Mouse (Mus musculus) MEL (cell line): ENCODE data around the gene Tatdn2. TPM values are rescaled to one million over a fixed set of nuclear protein-coding genes. Genes with fewer than 3 reads are reported as not detected.

Experiments used
- DNase-seq: peaks from one replicate; pipeline ENCODE4 v3.0.0; 2011; ENCODE audit warnings: low read depth, low spot score
- H3K27ac ChIP-seq: 2 replicates; pipeline ENCODE4 v1.5.1; 2012; ENCODE audit warnings: low read depth, mild to moderate bottlenecking, control low read depth, low read length, moderate library complexity; ENCODE audit not compliant: control insufficient read depth
- H3K27me3 ChIP-seq, 2 experiments: fragments of 150-350 bp in 1 of 2; sonication (generic) in 1 of 2; 2 replicates each; pipeline ENCODE4 v1.6.1; 2012; ENCODE audit warnings: low read length in 2 of 2, mild to moderate bottlenecking in 2 of 2, improper control_type of control experiment in 1 of 2, moderate library complexity in 1 of 2; ENCODE audit not compliant: insufficient read depth in 2 of 2, control insufficient read depth in 1 of 2
- H3K36me3 ChIP-seq, 2 experiments: 2 replicates each; pipeline ENCODE4 v1.6.1; 2012 to 2014; ENCODE audit warnings: low read length in 2 of 2, improper control_type of control experiment in 1 of 2, inconsistent platforms in 1 of 2, mild to moderate bottlenecking in 1 of 2; ENCODE audit not compliant: insufficient read depth in 2 of 2, control insufficient read depth in 1 of 2
- H3K4me1 ChIP-seq, 2 experiments: fragments of 150-350 bp in 1 of 2; sonication (generic) in 1 of 2; 2 replicates each; pipeline ENCODE4 v1.6.1; 2012; ENCODE audit warnings: low read length in 2 of 2, improper control_type of control experiment in 1 of 2, mild to moderate bottlenecking in 1 of 2; ENCODE audit not compliant: insufficient read depth in 2 of 2, control insufficient read depth in 1 of 2
- H3K4me3 ChIP-seq, 2 experiments: fragments of 150-350 bp in 1 of 2; sonication (generic) in 1 of 2; 2 replicates each; pipeline ENCODE4 v1.5.1; 2012; ENCODE audit warnings: low read depth in 2 of 2, low read length in 2 of 2, mild to moderate bottlenecking in 2 of 2, moderate library complexity in 2 of 2, control low read depth in 1 of 2, improper control_type of control experiment in 1 of 2; ENCODE audit not compliant: control insufficient read depth in 1 of 2, insufficient read depth in 1 of 2
- H3K79me2 ChIP-seq: 2 replicates; pipeline ENCODE4 v1.6.1; 2012; ENCODE audit warnings: mild to moderate bottlenecking, low read length, moderate library complexity; ENCODE audit not compliant: control insufficient read depth, poor library complexity, insufficient read depth
- H3K9ac ChIP-seq: 2 replicates; pipeline ENCODE4 v1.6.1; 2012; ENCODE audit warnings: low read depth, mild to moderate bottlenecking, control low read depth, low read length, moderate library complexity; ENCODE audit not compliant: control insufficient read depth, poor library complexity, severe bottlenecking
- H3K9me3 ChIP-seq: fragments of 150-350 bp; sonication (generic); replicated peaks from 2 replicates; pipeline ENCODE4 v1.6.1; 2012; ENCODE audit warnings: mild to moderate bottlenecking, low read length, improper control_type of control experiment, moderate library complexity; ENCODE audit not compliant: insufficient read depth
- BHLHE40 ChIP-seq: IDR thresholded peaks from 2 replicates; pipeline ENCODE4 v1.6.1; 2012; ENCODE audit warnings: low read depth, mild to moderate bottlenecking, inconsistent platforms, low read length, improper control_type of control experiment, borderline replicate concordance
- CHD1 ChIP-seq: IDR thresholded peaks from 2 replicates; pipeline ENCODE4 v1.6.1; 2012; ENCODE audit warnings: low read depth, mild to moderate bottlenecking, inconsistent platforms, low read length, improper control_type of control experiment
- CHD2 ChIP-seq: IDR thresholded peaks from 2 replicates; pipeline ENCODE4 v1.6.1; 2011; ENCODE audit warnings: low read length, improper control_type of control experiment
- CTCF ChIP-seq, 3 experiments: IDR thresholded peaks in 2 of 3; conservative IDR thresholded peaks in 1 of 3; 2 replicates each; pipeline ENCODE4 v1.5.1; 2011 to 2012; ENCODE audit warnings: low read length in 3 of 3, low read depth in 2 of 3, mild to moderate bottlenecking in 2 of 3, improper control_type of control experiment in 1 of 3, inconsistent platforms in 1 of 3, mixed read lengths in 1 of 3, moderate library complexity in 1 of 3; ENCODE audit not compliant: control insufficient read depth in 1 of 3, insufficient read depth in 1 of 3, poor library complexity in 1 of 3, severe bottlenecking in 1 of 3
- E2F4 ChIP-seq: IDR thresholded peaks from 2 replicates; pipeline ENCODE4 v1.6.1; 2011; ENCODE audit warnings: low read depth, low read length, improper control_type of control experiment, borderline replicate concordance
- ELF1 ChIP-seq: IDR thresholded peaks from 2 replicates; pipeline ENCODE4 v1.6.1; 2014; ENCODE audit warnings: low read depth, mild to moderate bottlenecking, inconsistent platforms, low read length, improper control_type of control experiment, moderate library complexity
- EP300 ChIP-seq, 2 experiments: IDR thresholded peaks; 2 replicates each; pipeline ENCODE4 v1.6.1; 2011; ENCODE audit warnings: improper control_type of control experiment in 2 of 2, low read length in 2 of 2, low read depth in 1 of 2, mild to moderate bottlenecking in 1 of 2
- ETS1 ChIP-seq: IDR thresholded peaks from 2 replicates; pipeline ENCODE4 v1.6.1; 2012; ENCODE audit warnings: low read depth, mild to moderate bottlenecking, inconsistent platforms, low read length, improper control_type of control experiment, moderate library complexity
- GATA1 ChIP-seq: IDR thresholded peaks from 2 replicates; pipeline ENCODE4 v1.6.1; 2011; ENCODE audit warnings: low read depth, low read length, improper control_type of control experiment
- HCFC1 ChIP-seq: IDR thresholded peaks from 2 replicates; pipeline ENCODE4 v1.6.1; 2012; ENCODE audit warnings: low read depth, mild to moderate bottlenecking, inconsistent platforms, low read length, improper control_type of control experiment, moderate library complexity
- JUND ChIP-seq: IDR thresholded peaks from 2 replicates; pipeline ENCODE4 v1.6.1; 2011; ENCODE audit warnings: low read depth, mild to moderate bottlenecking, improper control_type of control experiment, low read length
- MAFK ChIP-seq: IDR thresholded peaks from 2 replicates; pipeline ENCODE4 v1.6.1; 2011; ENCODE audit warnings: low read depth, mild to moderate bottlenecking, low read length, improper control_type of control experiment, borderline replicate concordance
- MAX ChIP-seq: IDR thresholded peaks from 2 replicates; pipeline ENCODE4 v1.6.1; 2011; ENCODE audit warnings: low read length, improper control_type of control experiment
- MAZ ChIP-seq: IDR thresholded peaks from 2 replicates; pipeline ENCODE4 v1.6.1; 2012; ENCODE audit warnings: low read depth, mild to moderate bottlenecking, inconsistent platforms, low read length, improper control_type of control experiment
- MXI1 ChIP-seq: IDR thresholded peaks from 2 replicates; pipeline ENCODE4 v1.6.1; 2011; ENCODE audit warnings: mild to moderate bottlenecking, low read depth, low read length, improper control_type of control experiment
- MYB ChIP-seq: IDR thresholded peaks from 2 replicates; pipeline ENCODE4 v1.6.1; 2011; ENCODE audit warnings: mild to moderate bottlenecking, low read depth, low read length, improper control_type of control experiment
- MYC ChIP-seq: IDR thresholded peaks from 2 replicates; pipeline ENCODE4 v1.6.1; 2011; ENCODE audit warnings: low read depth, mild to moderate bottlenecking, low read length, improper control_type of control experiment, moderate library complexity
- NELFE ChIP-seq: IDR thresholded peaks from 2 replicates; pipeline ENCODE4 v1.6.1; 2011; ENCODE audit warnings: low read depth, low read length, improper control_type of control experiment
- NRF1 ChIP-seq: IDR thresholded peaks from 2 replicates; pipeline ENCODE4 v1.6.1; 2014; ENCODE audit warnings: low read depth, mild to moderate bottlenecking, inconsistent platforms, low read length, improper control_type of control experiment, moderate library complexity; ENCODE audit not compliant: poor library complexity, insufficient read depth, severe bottlenecking
- POLR2A ChIP-seq, 2 experiments: IDR thresholded peaks; 2 replicates each; pipeline ENCODE4 v1.6.1; 2011 to 2012; ENCODE audit warnings: low read length in 2 of 2, mild to moderate bottlenecking in 2 of 2, control low read depth in 1 of 2, improper control_type of control experiment in 1 of 2, low read depth in 1 of 2, moderate library complexity in 1 of 2; ENCODE audit not compliant: control insufficient read depth in 1 of 2, insufficient read depth in 1 of 2, poor library complexity in 1 of 2
- POLR2AphosphoS2 ChIP-seq: IDR thresholded peaks from 2 replicates; pipeline ENCODE4 v1.6.1; 2011; ENCODE audit warnings: low read length, improper control_type of control experiment
- POLR2AphosphoS5 ChIP-seq: IDR thresholded peaks from 2 replicates; pipeline ENCODE4 v1.6.1; 2012; ENCODE audit warnings: low read depth, borderline replicate concordance, mild to moderate bottlenecking, inconsistent platforms, low read length, moderate library complexity, mixed read lengths
- RAD21 ChIP-seq: IDR thresholded peaks from 2 replicates; pipeline ENCODE4 v1.6.1; 2011; ENCODE audit warnings: mild to moderate bottlenecking, low read depth, low read length, improper control_type of control experiment
- RCOR1 ChIP-seq: IDR thresholded peaks from 2 replicates; pipeline ENCODE4 v1.6.1; 2012; ENCODE audit warnings: low read depth, mild to moderate bottlenecking, inconsistent platforms, low read length, improper control_type of control experiment
- SIN3A ChIP-seq: IDR thresholded peaks from 2 replicates; pipeline ENCODE4 v1.6.1; 2012; ENCODE audit warnings: low read length, improper control_type of control experiment, inconsistent platforms
- SMC3 ChIP-seq: IDR thresholded peaks from 2 replicates; pipeline ENCODE4 v1.6.1; 2011; ENCODE audit warnings: low read depth, low read length, improper control_type of control experiment
- TBP ChIP-seq: IDR thresholded peaks from 2 replicates; pipeline ENCODE4 v1.8.0; 2011; ENCODE audit warnings: low read depth, low read length, improper control_type of control experiment
- TCF12 ChIP-seq: IDR thresholded peaks from 2 replicates; pipeline ENCODE4 v1.6.1; 2014; ENCODE audit warnings: low read depth, mild to moderate bottlenecking, inconsistent platforms, low read length, improper control_type of control experiment, moderate library complexity
- UBTF ChIP-seq: IDR thresholded peaks from 2 replicates; pipeline ENCODE4 v1.6.1; 2012; ENCODE audit warnings: low read depth, mild to moderate bottlenecking, inconsistent platforms, low read length, improper control_type of control experiment, moderate library complexity, borderline replicate concordance; ENCODE audit not compliant: insufficient read depth
- USF1 ChIP-seq: IDR thresholded peaks from 2 replicates; pipeline ENCODE4 v1.6.1; 2014; ENCODE audit warnings: low read depth, mild to moderate bottlenecking, inconsistent platforms, low read length, improper control_type of control experiment, moderate library complexity
- USF2 ChIP-seq, 2 experiments: IDR thresholded peaks; 2 replicates each; pipeline ENCODE4 v1.6.1; 2011 to 2012; ENCODE audit warnings: improper control_type of control experiment in 2 of 2, low read length in 2 of 2, borderline replicate concordance in 1 of 2, inconsistent platforms in 1 of 2, low read depth in 1 of 2, mild to moderate bottlenecking in 1 of 2; ENCODE audit not compliant: insufficient read depth in 1 of 2
- ZKSCAN1 ChIP-seq: IDR thresholded peaks from 2 replicates; pipeline ENCODE4 v1.6.1; 2012; ENCODE audit warnings: low read depth, mild to moderate bottlenecking, inconsistent platforms, low read length, improper control_type of control experiment, moderate library complexity
- ZMIZ1 ChIP-seq: IDR thresholded peaks from 2 replicates; pipeline ENCODE4 v1.6.1; 2012; ENCODE audit warnings: low read depth, mild to moderate bottlenecking, inconsistent platforms, low read length, improper control_type of control experiment, moderate library complexity
- ZNF384 ChIP-seq: IDR thresholded peaks from 2 replicates; pipeline ENCODE4 v1.6.1; 2012; ENCODE audit warnings: low read depth, mild to moderate bottlenecking, inconsistent platforms, low read length, improper control_type of control experiment
- polyA plus RNA-seq, 2 experiments: library from polyadenylated mRNA; stranded (reverse) in 1 of 2; unstranded in 1 of 2; fragments of >175 nt in 1 of 2; fragments of >200 nt in 1 of 2; gene quantifications; 2 replicates each; pipeline versions ENCODE4 v1.2.1 to v1.2.4; 2012; ENCODE audit warnings: low replicate concordance in 2 of 2, low read depth in 1 of 2; ENCODE audit not compliant: insufficient read length in 2 of 2, insufficient read depth in 1 of 2, missing spikeins in 1 of 2
- total RNA-seq: library from RNA; depleted of rRNA; stranded (reverse); fragments of 300-350 nt; gene quantifications from 2 replicates; pipeline ENCODE4 v1.2.3, GENCODE M21; 2012; rRNA removed

Gene Tatdn2
- total RNA-seq (111 and 136 TPM in 2 replicates), polyA plus RNA-seq (100 to 1,000 TPM; 102 to 121 TPM)

- Histone ChIP-seq H3K4me1 (peaks cover 28 to 49% of the 10 kb centered on the region in 2 experiments), H3K9me3 (no peaks in the 10 kb centered on the region), H3K27ac (peak within 1 kb of the TSS; percentile 99), H3K4me3 (peak within 1 kb of the TSS; percentile 78 to 89), H3K36me3 (peaks cover 22 to 62% of the 10 kb centered on the region in 2 experiments), H3K79me2 (peaks cover 56% of the 10 kb centered on the region), H3K9ac (peak within 1 kb of the TSS; percentile 96), H3K27me3 (no peaks in the 10 kb centered on the region)
- peak; percentile 99 for DNase-seq
- no peak; the same call in 1 of the 2 replicates for TF ChIP-seq CHD1
- peak; percentile 93 for TF ChIP-seq BHLHE40
- TF ChIP-seq POLR2AphosphoS2 = peak; percentile 83
- TF ChIP-seq RCOR1 = peak; percentile 30; the same call in 1 of the 2 replicates
- no peak for TF ChIP-seq MAFK
- peak; percentile 99 for TF ChIP-seq ZNF384
- 0 out of 2 replicates have a peak, but pooled peaks have one; percentile 1 for TF ChIP-seq ELF1
- TF ChIP-seq ZKSCAN1 = peak; percentile 61; the same call in 1 of the 2 replicates
- TF ChIP-seq EP300 (IDR thresholded peaks at IDR 0.05; ENCODE audit: low read depth in 1 of 2, low read length in 2 of 2) = peak; percentile 62 to 84; a peak in 3 of 4 replicates
- 0 out of 6 replicates have a peak, but pooled peaks of 1 of the 3 experiments have one; percentile 12 for TF ChIP-seq CTCF (IDR thresholded peaks at IDR 0.05 in 2 of 3, conservative IDR thresholded peaks at IDR 0.05 in 1 of 3; ENCODE audit: control insufficient read depth in 1 of 3, insufficient read depth in 1 of 3, low read depth in 2 of 3, low read length in 3 of 3, poor library complexity in 1 of 3, severe bottlenecking in 1 of 3)
- no peak for TF ChIP-seq MAZ
- TF ChIP-seq NRF1 = 0 out of 2 replicates have a peak, but pooled peaks have one; percentile 7
- peak; percentile 58 for TF ChIP-seq ZMIZ1
- TF ChIP-seq HCFC1 = peak; percentile 77
- TF ChIP-seq NELFE = peak; percentile 77
- peak; percentile 74; the same call in 1 of the 2 replicates for TF ChIP-seq E2F4
- TF ChIP-seq SIN3A = peak; percentile 94
- peak; percentile 88; the same call in 1 of the 2 replicates for TF ChIP-seq MYC
- no peak for TF ChIP-seq UBTF
- no peak for TF ChIP-seq USF2 (IDR thresholded peaks at IDR 0.05; ENCODE audit: borderline replicate concordance in 1 of 2, insufficient read depth in 1 of 2, low read depth in 1 of 2, low read length in 2 of 2)
- peak; percentile 62 for TF ChIP-seq TCF12
- TF ChIP-seq CHD2 = peak; percentile 43; the same call in 1 of the 2 replicates
- TF ChIP-seq GATA1 = peak; percentile 74
- peak; percentile 55 to 72; a peak in 3 of 4 replicates for TF ChIP-seq POLR2A (IDR thresholded peaks at IDR 0.05; ENCODE audit: control insufficient read depth in 1 of 2, insufficient read depth in 1 of 2, low read depth in 1 of 2, low read length in 2 of 2, poor library complexity in 1 of 2)
- peak; percentile 95 for TF ChIP-seq ETS1
- no peak for TF ChIP-seq SMC3
- TF ChIP-seq USF1 = peak; percentile 89
- TF ChIP-seq JUND = no peak
- peak; percentile 94 for TF ChIP-seq MAX
- peak; percentile 55; the same call in 1 of the 2 replicates for TF ChIP-seq TBP
- no peak for TF ChIP-seq POLR2AphosphoS5
- no peak for TF ChIP-seq RAD21
- TF ChIP-seq MYB = 0 out of 2 replicates have a peak, but pooled peaks have one; percentile 54
- peak; percentile 87 for TF ChIP-seq MXI1
These were observed at the start of gene Tatdn2 for GRCm38 (mm10) chr6:113696582-113697221. Gene Tatdn2, plus strand, starts transcription at chr6:113697050.
